Mouse (Mus musculus): ENCODE results near the gene Rnf130.

Rnf130 gene

DNA sequence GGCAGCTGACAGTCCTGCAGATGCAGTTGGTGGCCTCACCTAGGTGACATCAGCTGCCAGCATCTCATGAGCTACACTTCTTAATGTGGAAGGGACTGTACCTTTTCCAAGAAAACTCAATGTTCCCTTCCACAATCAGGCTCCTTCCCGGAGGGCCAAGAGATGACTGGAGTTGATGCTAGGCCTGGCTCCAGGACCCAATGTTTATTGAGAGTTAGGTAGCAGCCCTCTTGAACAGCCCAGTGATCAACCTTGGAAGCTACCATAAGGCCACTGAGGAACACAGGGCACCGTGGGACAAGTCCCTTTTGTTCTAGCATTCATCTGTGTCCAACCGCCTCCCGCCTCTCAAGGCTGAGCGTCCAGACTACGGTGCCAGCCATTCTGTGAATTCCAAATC lies 107.1 kb downstream of the Rnf130 start:
- in situ Hi-C loops (cut with MboI, MseI): no loop called here

DNA sequence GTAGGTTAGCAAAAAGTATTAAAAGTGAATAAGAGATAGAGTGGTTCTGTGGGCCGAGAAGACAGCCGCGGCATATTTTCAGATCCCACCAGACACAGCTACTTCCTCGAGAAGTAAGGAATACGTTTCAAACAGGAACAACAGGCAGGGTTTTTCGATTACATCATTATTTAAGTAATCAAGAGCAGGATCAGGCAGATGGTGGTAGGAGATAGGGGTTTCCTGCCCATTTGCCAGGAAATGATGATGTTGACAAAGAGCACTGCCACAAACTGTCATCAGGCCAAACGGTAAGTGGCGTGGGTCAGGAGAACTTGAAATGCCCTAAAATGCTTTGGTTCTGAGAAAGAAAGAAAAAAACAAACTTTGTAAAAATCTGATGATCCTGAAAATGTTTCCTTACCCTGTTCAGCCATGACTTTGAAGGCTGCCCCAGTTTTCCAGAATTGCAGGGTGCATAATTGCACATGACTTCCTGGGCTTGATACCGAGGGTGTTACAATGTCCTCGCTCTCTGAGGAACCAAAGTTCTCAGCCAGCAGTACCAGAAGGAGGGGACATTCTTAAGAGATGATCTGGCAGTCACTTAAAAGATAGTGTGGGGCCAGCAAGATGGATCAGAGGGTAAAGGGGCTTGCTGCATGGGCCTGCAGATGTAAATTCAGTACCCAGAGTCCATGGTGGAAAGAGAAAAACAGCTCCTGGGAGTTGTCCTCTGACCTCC lies 109.2 kb downstream of the Rnf130 start:
- in situ Hi-C loops (cut with MboI, MseI): no loop called here

DNA sequence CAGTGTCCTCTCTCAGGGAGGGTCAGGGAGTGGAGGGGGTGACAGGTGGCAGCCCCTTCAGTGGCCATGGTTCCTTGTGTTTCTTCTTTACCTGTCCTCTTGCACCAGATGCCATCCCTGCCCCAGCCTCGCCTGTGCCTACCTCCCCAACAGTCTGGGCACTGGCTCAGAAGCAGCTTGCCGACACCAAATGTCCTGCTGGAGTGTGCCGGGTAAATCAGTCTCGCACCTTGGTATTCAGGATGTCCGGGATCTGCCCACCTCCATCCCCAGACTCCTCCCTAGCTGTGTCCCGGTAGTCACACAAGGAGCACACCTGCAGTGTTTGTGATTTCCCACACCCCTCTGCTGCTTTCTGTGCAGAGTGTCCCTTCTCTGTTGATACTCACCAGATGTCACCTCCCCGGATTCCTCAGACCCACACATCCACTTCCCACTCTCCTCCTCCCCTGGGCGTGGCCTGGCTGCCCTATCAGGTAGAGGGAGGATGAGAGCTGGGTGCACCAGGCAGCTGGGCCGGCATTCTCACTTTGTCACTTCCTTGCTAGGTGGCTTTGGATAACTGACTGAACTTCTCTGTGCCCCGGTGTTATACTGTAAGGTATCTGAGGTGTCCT lies 113.2 kb downstream of the Rnf130 start:
- in situ Hi-C loops (cut with MboI, MseI): loop anchor here in 1 of 2 experiments (5.0 kb wide), 1 partner anchor 111 kb away; the partner anchor contains the start of gene Rnf130

DNA sequence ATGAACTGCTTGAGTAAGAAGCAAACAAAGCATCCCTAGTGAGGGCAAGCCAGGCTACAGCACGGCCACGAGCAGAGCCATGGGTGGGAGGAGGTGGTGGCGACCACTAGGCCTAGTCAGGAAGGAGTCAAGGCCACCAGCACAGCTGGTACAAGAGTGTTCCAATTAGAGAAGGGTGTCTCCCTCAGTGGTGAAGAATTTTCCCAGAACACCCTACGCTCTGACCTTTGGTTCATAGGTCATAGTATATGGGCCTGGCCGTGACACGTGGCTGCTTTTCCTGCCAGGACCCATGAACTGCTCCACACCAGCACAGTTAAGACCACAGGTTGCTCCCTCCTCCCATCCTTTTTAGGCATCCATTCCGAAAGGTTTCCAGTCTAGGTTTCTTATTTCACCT lies 114.4 kb downstream of the Rnf130 start:
- in situ Hi-C loops (cut with MboI, MseI): loop anchor here in 1 of 2 experiments (5.0 kb wide), 1 partner anchor 112 kb away; the partner anchor contains the start of gene Rnf130

DNA sequence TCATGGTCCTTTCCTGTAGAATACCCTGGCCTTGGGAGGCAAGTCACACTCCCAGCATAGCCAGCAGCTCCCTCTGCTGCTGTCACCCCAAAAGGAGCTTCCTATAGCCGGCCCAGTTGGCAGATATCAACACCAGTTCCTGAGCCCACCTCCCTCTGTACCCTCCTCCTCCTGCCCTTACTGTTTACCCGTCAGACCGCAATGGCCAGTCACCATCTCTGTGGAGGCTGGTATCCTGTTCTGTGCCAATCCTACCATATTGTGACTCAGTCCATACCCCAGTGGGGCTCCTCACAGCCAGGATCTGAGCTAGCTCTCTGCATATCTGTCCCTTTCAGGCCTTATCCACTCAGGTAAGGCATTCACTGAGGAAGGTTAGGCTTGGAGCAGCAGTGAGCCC lies 120.4 kb downstream of the Rnf130 start:
- in situ Hi-C loops (cut with MboI, MseI): no loop called here

DNA sequence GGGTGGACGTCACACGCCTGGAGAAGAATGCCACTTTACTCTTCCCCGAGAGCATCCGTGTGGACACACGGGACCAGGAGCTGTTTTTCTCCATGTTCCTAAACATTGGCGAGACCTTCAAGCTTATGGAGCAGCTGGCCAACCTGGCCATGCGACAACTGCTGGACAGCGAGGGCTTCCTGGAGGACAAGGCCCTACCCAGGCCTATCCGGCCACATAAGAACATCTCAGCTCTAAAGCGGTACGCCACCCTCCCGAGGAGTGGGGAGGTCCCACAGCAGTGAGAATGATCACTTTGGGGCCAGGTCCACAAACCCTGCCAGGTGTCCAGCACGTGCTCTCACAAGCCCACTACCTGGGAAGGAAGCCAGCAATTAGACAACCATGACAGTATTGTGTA lies 121.0 kb downstream of the Rnf130 start:
- in situ Hi-C loops (cut with MboI, MseI): no loop called here

DNA sequence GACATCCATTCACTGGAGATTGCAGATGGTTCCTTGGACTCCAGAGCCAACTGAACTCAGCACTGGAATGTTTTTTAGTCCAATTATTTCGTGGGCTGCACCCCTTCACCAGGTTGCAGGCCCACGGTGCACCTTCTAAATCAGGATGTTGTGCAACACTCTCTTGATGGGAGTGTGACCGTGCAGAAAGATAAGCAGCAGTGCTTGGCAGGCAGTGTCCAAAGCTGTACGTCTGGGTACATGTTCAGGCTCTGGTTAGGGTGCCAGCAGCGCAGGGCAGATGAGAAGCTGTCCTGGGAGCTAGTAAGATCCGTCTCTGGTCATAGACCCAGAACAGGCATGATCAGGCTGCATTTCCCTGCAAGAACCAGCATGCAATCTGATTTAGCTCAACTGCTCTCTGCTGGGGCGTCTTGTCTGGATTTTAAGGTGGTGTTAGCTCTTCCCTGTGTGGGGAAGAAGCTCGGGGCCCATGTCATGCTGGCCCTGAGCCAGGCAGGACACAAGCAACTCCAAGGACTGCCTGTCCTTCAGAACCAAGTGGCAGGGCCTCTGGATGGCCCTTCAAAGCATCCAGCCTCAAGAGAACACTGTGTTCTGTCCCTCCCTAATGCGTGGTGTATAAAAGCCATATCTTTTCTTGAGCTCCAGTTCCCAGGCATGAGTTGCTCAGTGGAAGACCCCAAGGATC lies 122.3 kb downstream of the Rnf130 start:
- in situ Hi-C loops (cut with MboI, MseI): no loop called here

DNA sequence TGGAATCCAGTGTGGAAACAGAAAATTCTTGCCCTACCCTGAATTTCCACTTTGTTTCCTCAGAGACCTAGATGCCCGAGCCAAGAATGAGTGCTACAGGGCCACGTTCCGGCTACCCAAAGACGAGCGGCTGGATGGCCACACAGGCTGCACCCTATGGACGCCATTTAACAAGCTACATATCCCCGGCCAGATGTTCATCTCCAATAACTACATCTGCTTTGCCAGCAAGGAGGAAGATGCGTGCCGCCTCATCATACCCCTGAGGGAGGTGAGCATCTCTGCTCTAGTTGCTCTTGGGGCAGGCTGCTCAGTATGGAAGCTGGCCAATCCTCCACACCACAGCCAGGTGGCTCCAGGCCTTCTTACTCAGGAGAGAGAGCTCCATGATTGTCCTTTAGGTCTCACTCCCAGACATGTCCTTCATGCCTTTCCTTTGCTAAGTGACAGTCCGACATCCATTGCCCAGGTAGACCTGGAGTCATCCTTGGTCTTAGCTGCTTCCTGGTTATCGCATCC lies 122.9 kb downstream of the Rnf130 start:
- in situ Hi-C loops (cut with MboI, MseI): no loop called here

DNA sequence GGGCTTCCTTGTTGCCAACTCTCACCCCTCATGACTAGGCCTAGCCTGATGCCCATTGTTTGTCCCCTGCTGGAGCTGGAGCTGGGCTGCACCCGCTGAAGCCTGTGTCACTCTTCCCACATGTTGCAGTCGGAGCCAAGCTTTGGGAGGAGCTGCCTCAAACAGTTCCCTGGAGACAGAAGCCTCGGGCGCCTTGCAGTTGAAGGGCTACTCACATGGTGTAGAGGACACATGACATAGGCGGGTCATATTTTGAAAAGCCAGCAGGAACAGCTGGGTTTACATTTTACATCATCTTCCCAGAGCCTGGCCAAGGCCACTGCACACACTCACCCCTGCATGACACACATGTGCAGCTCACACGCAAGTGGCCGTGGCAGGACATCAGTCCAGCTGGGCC lies 124.1 kb downstream of the Rnf130 start:
- in situ Hi-C loops (cut with MboI, MseI): no loop called here

DNA sequence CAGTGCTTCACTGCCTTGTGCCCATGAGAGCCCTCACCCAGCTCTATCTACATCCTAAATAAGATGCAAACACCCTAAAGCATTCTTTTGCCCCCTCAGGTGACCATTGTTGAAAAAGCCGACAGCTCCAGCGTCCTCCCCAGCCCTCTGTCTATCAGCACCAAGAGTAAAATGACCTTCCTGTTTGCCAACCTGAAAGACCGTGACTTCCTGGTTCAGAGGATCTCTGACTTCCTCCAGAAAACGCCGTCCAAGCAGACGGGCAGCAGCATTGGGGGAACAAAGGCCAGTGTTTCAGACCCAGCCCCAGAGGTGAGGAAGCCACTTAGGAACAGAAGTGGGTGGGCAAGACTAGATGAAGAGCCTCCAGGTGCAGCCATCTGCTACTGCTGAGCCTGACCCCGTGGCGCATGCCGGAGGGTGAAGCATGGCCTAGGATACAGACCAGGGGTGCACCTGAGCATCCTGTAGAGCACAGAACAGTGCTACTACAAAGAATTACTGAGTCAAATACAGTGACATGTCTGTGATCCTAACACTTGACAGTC lies 124.5 kb downstream of the Rnf130 start:
- in situ Hi-C loops (cut with MboI, MseI): no loop called here

DNA sequence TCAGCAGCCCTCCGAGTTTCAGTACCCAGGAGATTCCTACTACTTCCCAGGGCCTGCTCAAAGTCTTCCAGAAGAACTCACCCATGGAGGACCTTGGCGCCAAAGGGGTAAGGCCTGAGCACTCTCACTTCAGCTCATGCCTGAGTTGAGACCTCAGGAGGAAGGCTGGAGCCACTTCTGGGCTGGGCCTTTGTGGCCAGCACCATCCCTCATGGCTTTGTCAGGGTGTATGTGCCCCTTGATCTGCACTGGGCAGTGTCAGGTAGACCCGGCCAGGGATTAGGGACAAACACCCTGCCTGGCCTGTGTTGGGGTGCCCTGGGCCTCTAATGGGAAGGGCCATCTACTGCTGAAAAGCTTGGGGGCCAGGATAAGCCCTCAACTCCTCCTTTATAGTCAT lies 126.2 kb downstream of the Rnf130 start:
- in situ Hi-C loops (cut with MboI, MseI): no loop called here

DNA sequence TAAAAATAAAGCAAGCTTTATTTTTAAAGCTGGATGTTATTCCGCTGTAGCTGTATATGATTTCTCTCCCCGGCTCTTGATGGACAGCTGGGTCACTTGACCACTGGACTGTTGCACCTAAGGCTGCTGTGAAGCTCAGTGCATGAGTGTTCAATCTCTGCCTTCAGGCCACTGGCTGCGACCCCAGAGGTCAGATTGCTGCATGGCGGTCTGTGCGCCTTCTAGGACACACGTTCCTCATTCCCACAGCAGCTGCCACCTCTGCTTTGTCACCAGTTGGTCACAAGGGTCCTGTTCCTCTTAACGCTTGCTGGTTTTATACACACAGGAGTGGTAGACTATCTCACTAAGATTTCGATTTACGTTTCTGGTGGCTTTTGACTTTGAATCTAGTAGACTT lies 129.0 kb downstream of the Rnf130 start:
- in situ Hi-C loops (cut with MboI, MseI): no loop called here

Measured in T-helper 17 cell (primary cell).